Mouse (Mus musculus) embryonic facial prominence, embryonic 15.5 days (tissue): ENCODE measurements around the gene Rac1. TPM values are rescaled to one million over a fixed set of nuclear protein-coding genes. Genes with fewer than 3 reads are reported as not detected.

Experiments
- ATAC-seq: fragments of 200-750 bp; cut with Nextera tagmentation; 2 replicates; pipeline ENCODE4 v1.8.0; 2017; ENCODE audit warnings: low read depth, moderate TSS enrichment; ENCODE audit not compliant: insufficient number of reproducible peaks, low FRiP score, low TSS enrichment
- H3K27ac ChIP-seq: fragments of 300-500 bp; sonication (generic); replicated peaks from 2 replicates; pipeline ENCODE4 v1.5.1; 2015; ENCODE audit warnings: mild to moderate bottlenecking, inconsistent platforms
- H3K27me3 ChIP-seq: fragments of 300-500 bp; sonication (generic); 2 replicates; pipeline ENCODE4 v1.6.1; 2015; ENCODE audit warnings: inconsistent platforms
- H3K36me3 ChIP-seq: fragments of 300-500 bp; sonication (generic); 2 replicates; pipeline ENCODE4 v1.6.1; 2015; ENCODE audit warnings: mild to moderate bottlenecking, inconsistent platforms
- H3K4me1 ChIP-seq: fragments of 300-500 bp; sonication (generic); 2 replicates; pipeline ENCODE4 v1.6.1; 2015; ENCODE audit warnings: inconsistent platforms
- H3K4me2 ChIP-seq: fragments of 300-500 bp; sonication (generic); replicated peaks from 2 replicates; pipeline ENCODE4 v1.6.1; 2015; ENCODE audit warnings: mild to moderate bottlenecking, inconsistent platforms
- H3K4me3 ChIP-seq: fragments of 300-500 bp; sonication (generic); replicated peaks from 2 replicates; pipeline ENCODE4 v1.5.1; 2015; ENCODE audit warnings: mild to moderate bottlenecking, inconsistent platforms
- H3K9ac ChIP-seq: fragments of 300-500 bp; sonication (generic); 2 replicates; pipeline ENCODE4 v1.6.1; 2015; ENCODE audit warnings: inconsistent platforms
- H3K9me3 ChIP-seq: fragments of 300-500 bp; sonication (generic); replicated peaks from 2 replicates; pipeline ENCODE4 v1.6.1; 2016; ENCODE audit warnings: inconsistent platforms
- whole genome bisulfite sequencing: fragments of 180-500 bp; shearing (Covaris S2); methylation state at CpG from one replicate; pipeline ENCODE4 v1.1.7; 2015; 5-methylcytosine and 5-hydroxymethylcytosine counted together
- polyA plus RNA-seq: library from polyadenylated mRNA; unstranded; fragments of >200 nt; fragmentation: Nextera tagmentation; extraction: Ambion mirVana; gene quantifications from 2 replicates; pipeline ENCODE4 v1.2.1, GENCODE M21; 2015

Rac1 gene
- polyA plus RNA-seq, 1 experiment from 2014 or later = 536 TPM

DNA sequence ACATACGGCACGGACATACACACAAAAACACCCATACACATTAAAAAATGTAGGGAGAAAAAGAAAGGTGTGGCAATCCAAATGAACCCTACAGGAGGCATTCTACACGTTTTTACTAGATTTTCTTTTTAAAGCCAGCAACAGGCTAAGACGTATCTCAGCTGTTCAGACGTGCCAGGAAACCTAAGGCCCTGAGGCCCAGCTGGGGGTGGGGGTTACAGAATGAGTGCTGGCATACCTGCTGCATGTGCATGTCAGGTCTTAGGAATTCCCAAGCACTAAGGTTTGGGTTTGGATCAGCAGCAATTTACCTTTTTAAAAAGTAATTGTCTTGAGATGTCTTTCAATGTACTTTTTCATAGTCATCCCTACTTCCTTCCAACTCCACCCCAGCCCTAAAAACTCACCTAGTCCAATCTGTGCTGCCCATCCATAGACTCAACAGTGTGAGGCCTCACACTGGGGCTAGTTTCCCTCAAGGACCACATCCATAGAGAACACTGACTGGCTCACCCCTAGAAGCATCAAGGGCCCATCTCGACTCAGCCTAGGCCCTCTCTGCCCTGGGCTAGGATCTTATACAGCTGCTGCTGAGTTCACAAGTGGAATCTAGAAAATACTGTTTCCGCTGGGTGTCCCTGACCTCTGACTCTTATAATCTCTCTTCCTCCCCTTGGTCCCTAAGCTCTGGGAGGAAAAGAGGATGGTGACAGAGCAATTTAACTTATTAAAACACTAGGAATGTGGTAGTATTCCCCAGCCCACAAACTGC lies 2.2 kb downstream of the Rac1 start:
- 42% methylated on average over 7 of the region's 7 CpGs for WGBS
- peak overlapping the region; percentile 78 for H3K4me2 ChIP-seq
- peak overlapping the region; percentile 52 for H3K27ac ChIP-seq
- H3K27me3 ChIP-seq = no peaks in the 10 kb centered on the region
- H3K36me3 ChIP-seq = no peaks in the 10 kb centered on the region
- peak overlapping the region; percentile 98 for H3K4me3 ChIP-seq
- 0 out of 2 replicates have a peak overlapping the region, but pooled peaks have one; percentile 4 for H3K9ac ChIP-seq
- peaks cover 26% of the 10 kb centered on the region for H3K4me1 ChIP-seq
- H3K9me3 ChIP-seq = no peaks in the 10 kb centered on the region
- no peak for ATAC-seq

DNA sequence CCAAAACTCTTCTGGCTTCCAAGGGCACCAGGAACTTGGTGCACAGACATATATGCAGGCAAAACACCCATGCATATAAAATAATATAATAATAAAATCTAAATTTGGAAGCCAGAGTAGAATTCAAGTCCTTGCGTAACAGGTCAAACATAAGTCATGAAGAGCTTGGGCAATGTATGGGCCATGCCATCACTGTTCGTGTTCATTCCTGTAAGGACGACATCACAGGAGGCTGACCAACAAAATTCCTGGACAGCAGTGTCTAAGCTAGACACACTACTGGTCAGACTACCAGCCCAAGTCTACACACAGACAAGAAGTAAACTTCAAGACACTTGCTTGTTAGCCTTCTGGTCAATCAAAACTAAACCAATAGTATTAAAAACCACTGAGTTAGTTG lies 5.0 kb downstream of the Rac1 start:
- Histone ChIP-seq H3K4me2 (no peak overlapping the region), H3K9ac (no peak overlapping the region), H3K36me3 (no peaks in the 10 kb centered on the region), H3K4me3 (no peak overlapping the region), H3K4me1 (peaks cover 48% of the 10 kb centered on the region), H3K27ac (no peak overlapping the region), H3K27me3 (no peaks in the 10 kb centered on the region), H3K9me3 (no peaks in the 10 kb centered on the region)
- WGBS = 85% methylated on average over 3 of the region's 3 CpGs
- no peak for ATAC-seq

DNA sequence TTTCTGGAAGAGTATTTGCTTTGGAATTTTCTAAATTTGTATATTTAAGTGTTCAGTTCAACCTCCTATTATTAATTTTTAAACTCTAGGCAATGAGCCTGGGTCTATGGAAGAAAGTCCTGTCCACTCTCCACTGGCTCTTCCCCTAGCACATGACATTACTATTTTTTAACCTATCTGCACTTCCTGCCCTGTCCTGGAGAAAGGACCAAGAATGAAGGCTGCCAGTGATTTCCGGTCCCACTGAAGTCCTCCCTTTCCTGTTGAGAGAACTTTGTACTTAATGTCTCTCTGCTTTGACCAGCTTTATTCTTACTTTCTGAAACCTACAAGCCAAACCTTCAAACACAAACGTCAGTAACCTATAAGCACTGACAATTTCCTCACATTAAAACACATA lies 7.4 kb downstream of the Rac1 start:
- Histone ChIP-seq H3K4me1 (peaks cover 45% of the 10 kb centered on the region), H3K9ac (no peak overlapping the region), H3K36me3 (peaks cover 12% of the 10 kb centered on the region), H3K4me2 (no peak overlapping the region), H3K27me3 (no peaks in the 10 kb centered on the region), H3K27ac (no peak overlapping the region), H3K4me3 (no peak overlapping the region), H3K9me3 (no peaks in the 10 kb centered on the region)
- 74% methylated on average over 2 of the region's 2 CpGs for WGBS
- no peak for ATAC-seq

DNA sequence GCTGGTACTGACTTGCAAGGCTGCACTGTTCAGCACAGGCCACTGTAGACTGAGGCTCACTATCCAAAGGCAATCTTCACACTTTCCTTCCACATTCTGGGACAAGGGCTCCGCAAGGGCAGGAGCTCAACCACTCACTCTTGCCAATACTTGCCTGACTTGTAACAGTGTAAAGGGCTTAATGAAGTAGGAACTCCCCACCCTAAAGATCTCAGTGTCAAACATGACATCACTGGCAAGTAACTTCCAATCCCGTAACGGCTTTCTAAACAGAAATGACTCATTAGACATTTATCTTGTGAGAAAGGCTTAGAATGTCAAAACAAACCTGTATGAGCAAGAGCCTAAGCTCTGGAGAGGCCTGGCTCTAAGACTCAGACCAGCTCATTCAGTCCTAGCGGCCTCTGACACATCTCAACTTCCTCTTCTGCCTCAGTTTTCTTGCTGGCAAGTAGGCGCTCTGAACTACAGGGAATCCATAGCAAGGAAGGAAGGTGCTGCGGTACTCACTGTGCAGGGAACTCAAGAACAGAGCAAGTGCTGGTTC lies 9.7 kb downstream of the Rac1 start:
- Histone ChIP-seq H3K27ac (peak overlapping the region; percentile 61), H3K4me3 (no peak overlapping the region), H3K9me3 (no peaks in the 10 kb centered on the region), H3K9ac (no peak overlapping the region), H3K27me3 (no peaks in the 10 kb centered on the region), H3K4me1 (peaks cover 37% of the 10 kb centered on the region), H3K36me3 (peaks cover 35% of the 10 kb centered on the region), H3K4me2 (0 out of 2 replicates have a peak overlapping the region, but pooled peaks have one; percentile 4)
- 60% methylated on average over 6 of the region's 6 CpGs for WGBS
- ATAC-seq = peak; percentile 55; the same call in 1 of the 2 replicates

DNA sequence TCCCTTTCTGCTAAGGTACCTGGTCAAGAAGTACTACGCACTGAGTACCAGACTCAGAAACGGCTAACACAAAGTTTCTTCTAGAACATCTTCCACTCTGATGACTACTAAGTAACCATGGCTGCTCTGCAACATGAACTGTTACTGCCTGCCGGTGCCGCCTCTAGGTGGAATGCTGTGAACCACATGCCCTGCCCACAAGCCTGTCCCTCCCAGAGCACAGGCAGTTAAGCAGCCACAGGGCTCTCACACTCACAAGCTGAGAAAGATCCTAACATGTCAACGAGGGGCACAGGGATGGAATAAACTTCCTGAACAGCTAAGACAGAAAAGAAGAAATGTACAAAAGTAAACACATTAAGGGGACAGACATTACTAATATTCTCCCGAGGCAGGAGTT lies 10.4 kb downstream of the Rac1 start:
- no peak overlapping the region for H3K4me3 ChIP-seq
- H3K27me3 ChIP-seq = no peaks in the 10 kb centered on the region
- peaks cover 36% of the 10 kb centered on the region for H3K36me3 ChIP-seq
- H3K9ac ChIP-seq = no peak overlapping the region
- no peaks in the 10 kb centered on the region for H3K9me3 ChIP-seq
- ATAC-seq = peak; percentile 61; the same call in 1 of the 2 replicates
- WGBS = 51% methylated on average over 6 of the region's 6 CpGs
- H3K27ac ChIP-seq = peak overlapping the region; percentile 35
- H3K4me2 ChIP-seq = no peak overlapping the region
- H3K4me1 ChIP-seq = peaks cover 41% of the 10 kb centered on the region

DNA sequence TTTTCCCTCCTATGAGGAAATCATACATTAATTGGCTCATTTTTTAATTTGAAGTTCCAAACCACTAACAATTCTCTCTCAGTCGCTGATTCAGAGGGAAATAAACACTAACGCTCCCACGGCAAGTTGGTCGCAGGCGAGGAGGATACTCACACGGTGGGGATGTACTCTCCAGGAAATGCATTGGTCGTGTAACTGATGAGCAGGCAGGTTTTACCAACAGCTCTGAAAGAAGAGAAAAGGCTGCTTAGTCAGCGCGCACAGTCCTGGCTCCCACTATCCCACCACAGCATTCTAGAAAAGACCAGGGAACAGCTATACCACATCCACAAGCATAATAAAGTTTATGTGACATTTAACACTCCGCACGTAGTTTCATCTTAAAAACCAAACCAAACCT lies 10.8 kb downstream of the Rac1 start:
- ATAC-seq = no peak
- Histone ChIP-seq H3K4me2 (no peak overlapping the region), H3K9me3 (no peaks in the 10 kb centered on the region), H3K4me3 (no peak overlapping the region), H3K27ac (peak overlapping the region; percentile 35), H3K9ac (no peak overlapping the region), H3K27me3 (no peaks in the 10 kb centered on the region), H3K4me1 (peaks cover 42% of the 10 kb centered on the region), H3K36me3 (peaks cover 40% of the 10 kb centered on the region)
- 85% methylated on average over 11 of the region's 11 CpGs for WGBS

DNA sequence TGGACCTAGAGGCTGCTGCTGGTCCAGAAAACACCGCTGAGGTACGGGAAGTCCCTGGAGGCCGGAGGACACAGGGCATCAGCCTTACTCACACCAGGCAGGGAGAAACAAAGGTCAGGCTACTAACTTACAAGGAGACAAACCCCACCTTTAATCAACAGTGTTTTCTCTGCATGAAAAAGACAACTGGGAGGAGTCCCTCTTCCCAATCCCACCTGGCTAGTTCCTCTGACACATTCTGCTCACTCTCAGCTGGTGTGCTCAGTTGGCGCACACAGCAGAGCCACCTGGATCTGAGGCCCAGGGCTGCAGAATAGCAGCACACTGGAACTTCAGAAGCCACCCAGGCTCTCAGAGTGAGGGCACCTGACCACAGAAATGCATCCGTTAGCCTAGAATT lies 13.0 kb downstream of the Rac1 start:
- H3K9me3 ChIP-seq = no peaks in the 10 kb centered on the region
- H3K4me3 ChIP-seq = no peak overlapping the region
- WGBS = 88% methylated on average over 5 of the region's 5 CpGs
- H3K36me3 ChIP-seq = peaks cover 50% of the 10 kb centered on the region
- no peak for ATAC-seq
- H3K4me1 ChIP-seq = peaks cover 44% of the 10 kb centered on the region
- no peak overlapping the region for H3K9ac ChIP-seq
- H3K4me2 ChIP-seq = no peak overlapping the region
- no peaks in the 10 kb centered on the region for H3K27me3 ChIP-seq
- no peak overlapping the region for H3K27ac ChIP-seq

DNA sequence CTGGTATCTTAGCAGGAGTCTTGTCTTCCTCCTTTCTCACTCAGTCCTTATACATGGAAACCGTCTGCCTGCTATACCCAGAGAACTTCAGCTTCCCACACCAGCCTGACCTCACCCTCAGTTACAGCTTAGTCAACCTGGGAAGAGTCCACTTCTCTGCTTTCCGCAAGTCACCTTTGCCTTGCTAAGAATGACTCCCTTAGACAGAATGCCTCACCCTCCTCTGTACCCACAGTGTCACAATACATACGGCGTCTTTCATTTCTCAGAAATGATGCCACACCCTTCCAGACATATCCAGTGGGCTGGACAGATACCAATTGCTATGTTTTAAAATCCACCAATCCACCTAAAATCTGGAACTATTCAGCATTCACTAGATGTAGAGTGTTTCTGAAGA lies 15.5 kb downstream of the Rac1 start:
- Histone ChIP-seq H3K9ac (no peak overlapping the region), H3K36me3 (peaks cover 63% of the 10 kb centered on the region), H3K9me3 (no peaks in the 10 kb centered on the region), H3K4me3 (no peak overlapping the region), H3K27ac (peak overlapping the region; percentile 24; the same call in 1 of the 2 replicates), H3K4me1 (peaks cover 48% of the 10 kb centered on the region), H3K4me2 (no peak overlapping the region), H3K27me3 (no peaks in the 10 kb centered on the region)
- ATAC-seq = no peak
- WGBS = 76% methylated on average over 4 of the region's 4 CpGs

DNA sequence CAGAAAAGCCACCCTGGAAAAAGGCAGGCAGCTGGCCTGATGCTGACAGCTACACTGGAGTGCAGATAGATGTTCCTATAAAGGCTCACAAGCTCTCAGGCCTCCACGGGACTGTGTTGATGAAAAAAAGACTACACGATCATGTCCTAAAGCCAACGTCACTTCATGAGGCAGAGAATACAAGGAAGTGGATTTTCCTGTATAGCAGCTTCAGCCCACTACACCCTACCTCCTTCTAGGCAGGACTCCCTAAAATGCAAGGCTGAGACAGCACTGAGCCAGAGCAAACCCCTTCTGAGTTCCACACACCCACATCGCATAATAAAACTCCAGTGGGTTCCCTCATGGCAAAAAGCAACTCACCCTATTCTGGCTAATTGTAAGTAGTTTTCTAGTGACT lies 16.3 kb downstream of the Rac1 start:
- H3K36me3 ChIP-seq = peaks cover 67% of the 10 kb centered on the region

DNA sequence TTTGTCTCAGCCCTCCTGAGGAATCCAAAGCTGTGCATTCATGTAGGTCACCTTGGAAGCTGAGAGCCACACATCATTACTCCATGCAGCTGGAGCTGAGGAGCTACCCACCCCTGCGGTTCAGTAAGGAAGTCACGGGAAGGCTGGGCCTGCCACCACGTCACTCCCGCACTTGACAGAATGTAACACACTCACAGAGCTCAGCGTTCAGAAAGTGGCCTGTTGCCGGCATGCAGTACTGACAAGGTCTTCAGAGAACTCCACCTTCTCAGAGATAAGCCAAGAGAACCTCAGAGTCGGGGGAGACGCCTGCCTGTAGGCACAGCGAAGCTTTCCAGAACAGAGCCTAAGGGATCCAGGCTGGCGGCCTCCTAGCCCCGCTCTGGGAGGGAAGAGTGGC lies 18.1 kb downstream of the Rac1 start:
- 63% methylated on average over 11 of the region's 11 CpGs for WGBS
- H3K9ac ChIP-seq = no peak overlapping the region
- ATAC-seq = no peak
- peaks cover 60% of the 10 kb centered on the region for H3K36me3 ChIP-seq
- H3K4me1 ChIP-seq = peaks cover 50% of the 10 kb centered on the region
- H3K27ac ChIP-seq = 0 out of 2 replicates have a peak overlapping the region, but pooled peaks have one; percentile 7
- H3K4me2 ChIP-seq = no peak overlapping the region
- no peaks in the 10 kb centered on the region for H3K9me3 ChIP-seq
- no peaks in the 10 kb centered on the region for H3K27me3 ChIP-seq
- H3K4me3 ChIP-seq = no peak overlapping the region

More for the DNA sequence above, 16.3 kb downstream of the Rac1 start:
- no peak overlapping the region for H3K4me3 ChIP-seq
- whole genome bisulfite sequencing = 68% methylated on average over 4 of the region's 4 CpGs
- peaks cover 52% of the 10 kb centered on the region for H3K4me1 ChIP-seq
- H3K27ac ChIP-seq = peak overlapping the region; percentile 24; the same call in 1 of the 2 replicates
- no peak for ATAC-seq
- no peak overlapping the region for H3K9ac ChIP-seq
- H3K27me3 ChIP-seq = no peaks in the 10 kb centered on the region
- H3K4me2 ChIP-seq = no peak overlapping the region
- H3K9me3 ChIP-seq = no peaks in the 10 kb centered on the region

DNA sequence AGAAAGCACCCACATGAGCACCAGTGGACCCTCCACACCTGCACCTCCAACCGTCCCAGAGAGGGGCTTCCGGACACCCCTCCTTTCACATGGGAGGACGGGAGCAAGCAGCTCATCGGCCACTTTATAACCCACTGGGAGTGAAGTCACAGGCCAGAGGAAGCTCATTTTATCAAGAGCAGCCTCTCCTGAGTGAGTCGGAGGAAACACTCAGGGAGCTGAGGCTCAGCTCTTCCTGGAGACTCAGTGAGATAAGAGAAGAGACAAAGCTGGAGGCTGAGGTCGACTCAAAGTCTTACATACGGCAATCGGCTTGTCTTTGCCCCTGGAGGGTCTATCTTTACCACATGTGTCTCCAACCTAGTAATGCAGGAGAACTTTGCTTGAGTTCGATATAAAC lies 18.5 kb downstream of the Rac1 start:
- Histone ChIP-seq H3K36me3 (peaks cover 60% of the 10 kb centered on the region), H3K27ac (0 out of 2 replicates have a peak overlapping the region, but pooled peaks have one; percentile 7), H3K27me3 (no peaks in the 10 kb centered on the region), H3K4me1 (peaks cover 50% of the 10 kb centered on the region), H3K4me3 (no peak overlapping the region), H3K9me3 (no peaks in the 10 kb centered on the region), H3K4me2 (no peak overlapping the region), H3K9ac (no peak overlapping the region)
- WGBS = 62% methylated on average over 9 of the region's 9 CpGs
- ATAC-seq = no peak
